Mouse (Mus musculus) liver, postnatal 0 days (tissue): ENCODE results near the gene Hmg20b. TPM values are rescaled to one million over a fixed set of nuclear protein-coding genes. Genes with fewer than 3 reads are reported as not detected.

Source experiments
- ATAC-seq: fragments of 200-750 bp; cut with Nextera tagmentation; 2 replicates; pipeline ENCODE4 v1.8.0; 2017; ENCODE audit warnings: mild to moderate bottlenecking, moderate library complexity
- DNase-seq: peaks from one replicate; pipeline ENCODE4 v3.0.0-alpha.2; 2016
- H3K27ac ChIP-seq: fragments of 300-500 bp; sonication (generic); 2 replicates; pipeline ENCODE4 v1.5.1; 2014; ENCODE audit warnings: antibody characterized with exemption, moderate library complexity, mild to moderate bottlenecking, low read depth
- H3K27me3 ChIP-seq: fragments of 300-500 bp; sonication (generic); 2 replicates; pipeline ENCODE4 v1.6.1; 2014; ENCODE audit warnings: low read length, control low read depth, mixed read lengths; ENCODE audit not compliant: insufficient read depth
- H3K36me3 ChIP-seq: fragments of 300-500 bp; sonication (generic); replicated peaks from 2 replicates; pipeline ENCODE4 v1.6.1; 2014; ENCODE audit warnings: mild to moderate bottlenecking, control low read depth, low read length, moderate library complexity, mixed read lengths; ENCODE audit not compliant: insufficient read depth
- H3K4me1 ChIP-seq: fragments of 300-500 bp; sonication (generic); 2 replicates; pipeline ENCODE4 v1.6.1; 2014; ENCODE audit warnings: antibody characterized with exemption, mild to moderate bottlenecking, control low read depth; ENCODE audit not compliant: insufficient read depth
- H3K4me2 ChIP-seq: fragments of 300-500 bp; sonication (generic); 2 replicates; pipeline ENCODE4 v1.6.1; 2014; ENCODE audit warnings: low read depth, mild to moderate bottlenecking, low read length, moderate library complexity, mixed read lengths
- H3K4me3 ChIP-seq: fragments of 300-500 bp; sonication (generic); 2 replicates; pipeline ENCODE4 v1.5.1; 2014; ENCODE audit warnings: low read depth, low read length
- H3K9ac ChIP-seq: fragments of 300-500 bp; sonication (generic); replicated peaks from 2 replicates; pipeline ENCODE4 v1.6.1; 2014; ENCODE audit warnings: mild to moderate bottlenecking, moderate library complexity
- H3K9me3 ChIP-seq: fragments of 300-500 bp; sonication (generic); 2 replicates; pipeline ENCODE4 v1.6.1; 2016; ENCODE audit warnings: mild to moderate bottlenecking, control low read depth, low read length, mixed read lengths
- CTCF ChIP-seq: sonication (generic); IDR thresholded peaks from 2 replicates; pipeline ENCODE4 v1.5.1; 2016; ENCODE audit warnings: antibody characterized with exemption, low read depth
- EP300 ChIP-seq: IDR thresholded peaks from 2 replicates; pipeline ENCODE4 v1.6.1; 2016; ENCODE audit warnings: antibody characterized with exemption, low read depth, mild to moderate bottlenecking
- WGBS: fragments of 180-500 bp; shearing (Covaris S2); extraction: QIAGEN DNeasy Blood & Tissue Kit; methylation state at CpG from one replicate; pipeline ENCODE4 v1.1.7; 2014; ENCODE audit not compliant: insufficient replicate concordance; 5-methylcytosine and 5-hydroxymethylcytosine counted together
- polyA plus RNA-seq: library from polyadenylated mRNA; unstranded; fragments of >200 nt; fragmentation: Nextera tagmentation; extraction: Ambion mirVana; gene quantifications from 2 replicates; pipeline ENCODE4 v1.2.1, GENCODE M21; 2015

Hmg20b gene
- polyA plus RNA-seq, 1 experiment from 2014 or later, result 27.1 TPM

GRCm38 (mm10) chr10:81326858-81327257, 23.4 kb downstream of the Hmg20b start:
- Histone ChIP-seq H3K27me3 (no peaks in the 10 kb centered on the region), H3K27ac (peak overlapping the region; percentile 56), H3K9ac (no peak overlapping the region), H3K4me1 (peaks cover 12% of the 10 kb centered on the region; the same call in 1 of the 2 replicates), H3K4me2 (no peak overlapping the region), H3K4me3 (no peak overlapping the region), H3K36me3 (peaks cover 44% of the 10 kb centered on the region), H3K9me3 (no peaks in the 10 kb centered on the region)
- TF ChIP-seq CTCF, result no peak
- peak; percentile 52; the same call in 1 of the 2 replicates for TF ChIP-seq EP300
- DNase-seq (no peak), ATAC-seq (peak; percentile 37)
- 35% methylated on average over 6 of the region's 6 CpGs for WGBS

- H3K27ac ChIP-seq, result no peak overlapping the region
Observed at GRCm38 (mm10) chr10:81325781-81326180, 24.5 kb downstream of the Hmg20b start.

GRCm38 (mm10) chr10:81325176-81325575, 25.1 kb downstream of the Hmg20b start:
- Histone ChIP-seq H3K36me3 (peaks cover 44% of the 10 kb centered on the region), H3K4me3 (no peak overlapping the region), H3K27ac (no peak overlapping the region), H3K27me3 (no peaks in the 10 kb centered on the region), H3K4me1 (peaks cover 12% of the 10 kb centered on the region), H3K9ac (no peak overlapping the region), H3K9me3 (no peaks in the 10 kb centered on the region), H3K4me2 (no peak overlapping the region)
- TF ChIP-seq CTCF (no peak), EP300 (no peak)
- WGBS, result 98% methylated on average over 20 of the region's 21 CpGs
- DNase-seq (no peak), ATAC-seq (no peak)

More at GRCm38 (mm10) chr10:81325781-81326180, 24.5 kb downstream of the Hmg20b start:
- WGBS, result 93% methylated on average over 18 of the region's 18 CpGs
- H3K27me3 ChIP-seq, result no peaks in the 10 kb centered on the region
- no peaks in the 10 kb centered on the region for H3K9me3 ChIP-seq
- peaks cover 14% of the 10 kb centered on the region; the same call in 1 of the 2 replicates for H3K4me1 ChIP-seq
- DNase-seq (no peak), ATAC-seq (no peak)
- H3K4me3 ChIP-seq, result no peak overlapping the region
- no peak overlapping the region for H3K9ac ChIP-seq
- H3K36me3 ChIP-seq, result peaks cover 44% of the 10 kb centered on the region
- no peak overlapping the region for H3K4me2 ChIP-seq
- TF ChIP-seq EP300, result no peak
- TF ChIP-seq CTCF, result no peak

- H3K9ac ChIP-seq, result no peak overlapping the region
- peaks cover 44% of the 10 kb centered on the region for H3K36me3 ChIP-seq
- H3K4me2 ChIP-seq, result no peak overlapping the region
- H3K4me3 ChIP-seq, result no peak overlapping the region
- H3K27me3 ChIP-seq, result no peaks in the 10 kb centered on the region
- 92% methylated on average over 18 of the region's 18 CpGs for WGBS
- no peak for TF ChIP-seq EP300
- no peak for TF ChIP-seq CTCF
- ATAC-seq (no peak), DNase-seq (no peak)
- peaks cover 22% of the 10 kb centered on the region for H3K4me1 ChIP-seq
- H3K27ac ChIP-seq, result no peak overlapping the region
- H3K9me3 ChIP-seq, result no peaks in the 10 kb centered on the region
Observed at GRCm38 (mm10) chr10:81323791-81324530, 26.3 kb downstream of the Hmg20b start.

- TF ChIP-seq CTCF, result no peak
- no peak for TF ChIP-seq EP300
- H3K27ac ChIP-seq, result no peak overlapping the region
- no peak overlapping the region for H3K9ac ChIP-seq
- no peak overlapping the region for H3K4me3 ChIP-seq
- H3K27me3 ChIP-seq, result no peaks in the 10 kb centered on the region
- no peaks in the 10 kb centered on the region for H3K9me3 ChIP-seq
- peaks cover 29% of the 10 kb centered on the region for H3K4me1 ChIP-seq
- DNase-seq (no peak), ATAC-seq (no peak)
- 93% methylated on average over 23 of the region's 23 CpGs for WGBS
- no peak overlapping the region for H3K4me2 ChIP-seq
- peaks cover 44% of the 10 kb centered on the region for H3K36me3 ChIP-seq
Observed at GRCm38 (mm10) chr10:81323141-81323775, 27.0 kb downstream of the Hmg20b start.

GRCm38 (mm10) chr10:81322444-81322843, 27.8 kb downstream of the Hmg20b start:
- TF ChIP-seq CTCF, result no peak
- no peak for TF ChIP-seq EP300
- Histone ChIP-seq H3K4me2 (peak overlapping the region; percentile 88), H3K9me3 (no peaks in the 10 kb centered on the region), H3K4me3 (peak overlapping the region; percentile 75; the same call in 1 of the 2 replicates), H3K4me1 (peaks cover 31% of the 10 kb centered on the region), H3K36me3 (peaks cover 44% of the 10 kb centered on the region), H3K27me3 (no peaks in the 10 kb centered on the region), H3K27ac (no peak overlapping the region), H3K9ac (0 out of 2 replicates have a peak overlapping the region, but pooled peaks have one; percentile 90)
- ATAC-seq (no peak), DNase-seq (no peak)
- WGBS, result 91% methylated on average over 27 of the region's 27 CpGs
